Mouse (Mus musculus) heart, adult 18-20 months (tissue): ENCODE data around the gene Tnfaip6. TPM values are rescaled to one million over a fixed set of nuclear protein-coding genes. Genes with fewer than 3 reads are reported as not detected.

Experiments used
- DNase-seq, 2 experiments: peaks; one replicate each; pipeline ENCODE4 v3.0.0; 2021 to 2022; ENCODE audit warnings: mixed read lengths in 1 of 2
- total RNA-seq, 2 experiments: library from RNA; stranded (reverse); gene quantifications; 2 replicates each; pipeline ENCODE4 v1.2.3; 2021

The Tnfaip6 gene
- total RNA-seq, 2 experiments from 2014 or later = 0.45 to 0.59 TPM

DNA sequence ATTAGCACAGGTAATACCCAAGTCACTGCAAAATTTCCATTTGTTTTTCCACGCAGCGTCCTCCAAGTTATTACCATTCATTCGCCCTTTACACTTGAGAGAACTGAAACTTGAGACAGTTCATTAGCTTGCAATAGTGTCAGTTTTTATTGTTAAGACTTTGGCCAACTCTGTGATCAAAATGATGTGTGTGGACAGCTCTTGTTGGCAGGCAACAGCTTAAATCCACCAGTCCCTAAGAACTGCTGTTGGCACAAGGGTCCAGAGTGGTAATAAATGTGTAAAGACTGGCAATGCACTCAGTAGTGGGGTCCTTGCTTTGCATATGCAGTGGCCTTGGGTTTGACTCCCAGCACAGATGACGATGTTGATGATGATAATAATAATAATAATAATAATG, 14.5 kb downstream of the Tnfaip6 start:
- no peak for DNase-seq

DNA sequence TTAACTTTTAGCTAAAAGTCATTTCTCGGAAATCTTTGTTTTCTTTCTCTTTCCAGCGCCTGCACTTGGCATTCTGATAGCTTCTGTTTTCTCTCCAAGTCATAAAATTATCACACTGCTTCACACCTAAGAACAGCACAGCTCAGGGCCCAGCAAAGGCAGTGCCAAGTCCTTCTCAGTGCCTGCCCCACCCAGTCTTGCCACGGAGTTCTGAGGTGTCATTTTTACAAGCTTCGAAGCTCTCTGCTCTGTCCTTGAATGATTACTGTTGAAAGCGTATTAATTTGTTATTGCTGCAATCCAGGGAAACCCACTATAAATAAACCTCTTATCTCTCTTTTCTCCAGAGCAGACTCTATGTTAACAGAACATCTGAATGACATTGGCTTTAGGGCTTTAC, 15.7 kb downstream of the Tnfaip6 start:
- peak; percentile 29 to 32 for DNase-seq

DNA sequence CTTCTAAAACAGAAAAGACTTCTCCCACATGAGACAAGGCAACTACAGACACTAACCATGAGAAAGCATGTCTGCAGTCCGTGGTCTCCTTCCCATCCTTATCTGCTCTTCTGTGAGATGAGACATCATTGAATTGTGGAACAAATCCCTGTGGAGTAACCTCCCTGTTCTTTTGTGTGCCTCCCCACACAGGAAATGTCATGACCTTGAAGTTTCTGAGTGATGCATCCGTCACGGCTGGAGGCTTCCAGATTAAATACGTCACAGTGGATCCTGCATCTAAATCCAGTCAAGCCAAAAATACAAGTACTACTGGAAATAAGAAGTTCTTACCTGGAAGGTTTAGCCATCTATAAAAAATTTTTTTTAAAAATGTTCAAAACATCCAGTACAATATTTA, 17.8 kb downstream of the Tnfaip6 start:
- no peak for DNase-seq

DNA sequence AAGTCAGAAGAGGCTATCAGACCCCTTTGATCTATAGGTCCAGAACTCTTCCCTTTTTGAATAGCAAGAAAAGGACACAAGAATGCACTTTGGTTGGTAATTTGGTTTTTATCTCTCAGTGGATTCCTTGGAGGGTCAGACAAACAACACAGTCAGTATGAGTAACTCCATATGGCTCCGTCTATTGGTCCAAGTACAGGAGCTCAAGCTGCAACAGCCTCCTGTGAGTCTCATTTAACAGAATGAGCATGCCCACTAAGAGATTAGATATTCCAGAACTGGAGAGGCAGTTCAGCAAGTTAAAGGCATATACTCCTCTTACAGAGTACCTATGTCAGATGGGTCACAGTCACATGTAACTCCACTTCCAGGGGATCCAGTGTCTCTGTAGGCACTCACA, 19.3 kb downstream of the Tnfaip6 start:
- peak in 1 of 2 experiments; percentile 41 for DNase-seq

DNA sequence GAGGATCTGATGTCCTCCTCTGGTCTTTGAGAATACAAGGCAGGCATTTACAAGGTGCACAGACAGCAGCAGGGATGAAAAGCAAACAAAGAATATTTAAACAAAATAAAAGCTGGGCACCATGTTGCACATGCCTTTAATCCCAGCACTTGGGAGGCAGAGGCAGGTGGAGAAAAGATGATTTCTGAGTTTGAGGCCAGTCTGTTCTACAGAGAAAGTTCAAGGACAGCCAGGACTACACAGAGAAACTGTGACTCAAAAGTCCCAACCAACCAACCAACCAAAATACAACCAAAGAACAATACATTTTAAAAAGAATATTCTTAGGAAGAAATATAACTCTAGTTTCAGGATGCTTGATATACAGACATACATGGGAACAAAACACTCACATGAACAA, 19.9 kb downstream of the Tnfaip6 start:
- no peak for DNase-seq

DNA sequence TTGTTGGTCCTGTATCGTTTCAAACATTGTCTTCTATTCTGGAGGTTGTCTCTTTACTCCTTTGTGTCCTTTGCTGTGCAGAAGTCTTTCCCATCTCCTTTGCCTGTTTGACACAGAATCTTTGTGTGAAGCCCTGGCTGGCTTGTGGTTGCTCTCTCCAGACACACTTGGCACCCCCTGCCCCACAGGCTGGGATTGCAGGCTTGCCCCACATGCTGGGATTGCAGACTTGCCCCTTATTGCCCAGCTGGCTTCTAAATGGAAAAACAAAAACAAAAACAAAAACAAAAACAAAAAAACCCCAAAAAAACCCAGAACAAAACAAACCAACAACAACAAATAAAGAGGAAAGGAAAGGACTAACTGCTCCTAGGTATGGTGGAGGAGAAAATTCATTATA, 30.8 kb downstream of the Tnfaip6 start:
- DNase-seq = no peak

DNA sequence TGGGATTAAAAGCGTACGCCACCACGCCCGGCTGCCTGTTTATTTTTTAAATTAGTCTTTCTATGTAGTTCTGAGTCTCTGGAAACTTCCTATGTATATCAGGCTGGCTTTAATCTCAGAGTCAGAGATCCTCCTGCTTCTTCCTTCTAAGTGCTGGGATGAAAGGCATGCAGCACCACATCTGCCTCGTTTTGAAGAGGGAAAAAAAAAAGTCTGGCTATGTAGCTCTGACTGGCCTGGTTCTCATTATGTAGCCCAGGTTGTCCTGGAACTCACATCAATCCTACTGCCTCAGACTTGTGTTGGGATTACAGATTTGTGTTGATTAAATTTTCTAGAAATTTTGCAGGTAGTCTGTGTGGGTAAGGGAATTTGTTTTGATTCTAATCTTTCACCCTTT, 33.0 kb downstream of the Tnfaip6 start:
- DNase-seq = no peak

DNA sequence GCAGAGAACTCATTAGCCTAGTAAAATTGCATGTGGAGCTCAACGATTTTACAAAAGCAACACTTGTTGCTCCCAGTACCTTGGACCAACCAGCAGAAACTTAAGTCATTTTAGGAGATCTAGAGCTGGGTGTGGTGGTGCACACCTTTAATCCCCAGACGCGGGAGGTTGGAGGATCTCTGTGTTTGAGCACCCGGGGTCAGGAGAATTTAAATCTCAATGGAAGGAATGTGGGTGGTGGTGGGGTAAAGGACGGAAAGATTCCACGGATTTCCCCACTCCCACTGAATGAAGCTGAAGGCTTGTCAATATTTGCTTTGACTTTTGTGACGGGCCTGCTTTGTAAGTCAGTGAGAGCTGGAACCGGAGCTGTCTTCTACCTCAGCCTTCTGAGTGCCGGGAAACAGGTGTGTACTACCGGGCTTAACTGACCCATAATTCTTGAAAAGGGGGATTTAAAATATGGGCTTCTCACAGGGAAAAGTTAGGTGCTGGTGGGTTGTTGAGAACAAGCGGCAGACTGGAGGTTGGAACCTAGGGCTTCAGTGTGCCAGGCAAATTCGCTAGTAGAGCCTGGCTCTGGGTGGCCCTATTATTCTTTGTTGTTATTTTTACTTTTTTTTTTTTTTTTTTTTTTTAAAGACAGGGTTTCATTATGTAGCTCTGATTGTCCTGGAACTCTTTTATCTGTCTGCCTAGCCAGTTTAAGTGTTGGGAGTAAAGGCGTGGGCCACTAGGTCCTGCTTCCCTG, 33.6 kb downstream of the Tnfaip6 start:
- no peak for DNase-seq

DNA sequence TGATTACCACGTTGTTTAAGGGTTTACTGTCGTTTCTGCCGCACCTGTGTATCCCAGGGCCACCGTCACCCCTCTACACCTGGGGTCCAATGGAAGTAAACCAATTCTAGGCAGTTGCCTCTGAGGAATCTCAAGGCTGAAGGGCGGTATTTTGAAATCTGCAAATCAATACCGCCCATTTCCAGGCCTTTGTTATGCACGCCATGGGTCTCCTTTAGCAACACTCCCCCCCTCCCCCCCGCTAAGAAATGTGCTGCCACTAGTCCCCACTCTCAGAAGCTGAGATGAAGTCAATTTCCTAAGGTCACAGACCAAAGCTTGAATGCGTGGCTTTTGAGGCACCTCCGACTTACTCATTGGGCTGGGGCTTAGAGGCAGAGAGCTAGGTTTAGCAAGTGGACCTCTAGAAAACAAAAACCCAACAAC, 34.3 kb downstream of the Tnfaip6 start:
- DNase-seq = no peak

DNA sequence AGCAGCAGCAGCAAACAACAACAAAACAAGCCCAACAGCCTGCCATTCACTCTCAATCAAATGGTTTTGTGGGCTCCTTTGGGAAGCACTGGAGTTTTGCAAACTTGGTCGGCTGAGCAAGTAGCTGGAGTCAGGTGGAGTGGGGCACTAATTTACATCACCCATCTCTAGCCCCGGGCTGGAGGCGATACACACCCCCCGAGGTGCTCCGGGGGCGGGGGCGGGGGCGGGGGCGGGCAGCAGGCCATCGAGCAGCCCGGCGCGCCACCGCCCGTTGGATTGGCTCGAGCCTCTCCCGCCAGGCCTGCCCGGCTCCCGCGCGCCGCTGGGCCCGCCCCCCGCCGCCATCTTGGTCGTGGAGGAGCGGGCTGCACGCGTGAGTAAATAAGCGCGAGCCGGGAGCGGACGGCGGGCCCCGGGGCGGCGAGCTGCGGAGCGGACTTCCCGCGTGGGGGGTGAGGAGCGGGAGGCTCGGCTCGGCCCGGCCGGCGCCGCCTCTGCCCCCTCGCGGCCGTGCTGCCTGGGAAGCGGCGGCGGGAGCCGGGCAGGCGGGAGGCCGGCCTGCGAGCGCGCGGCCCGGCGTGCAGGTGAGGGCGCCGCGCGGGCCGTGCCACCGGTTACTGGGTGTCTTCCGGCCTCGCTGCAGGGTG, 34.8 kb downstream of the Tnfaip6 start, which contains the start of gene Rif1:
Gene Rif1 (plus strand): TSS at position 342 of the 650 bp plus-strand sequence.
- DNase-seq = peak; percentile 88 to 91

DNA sequence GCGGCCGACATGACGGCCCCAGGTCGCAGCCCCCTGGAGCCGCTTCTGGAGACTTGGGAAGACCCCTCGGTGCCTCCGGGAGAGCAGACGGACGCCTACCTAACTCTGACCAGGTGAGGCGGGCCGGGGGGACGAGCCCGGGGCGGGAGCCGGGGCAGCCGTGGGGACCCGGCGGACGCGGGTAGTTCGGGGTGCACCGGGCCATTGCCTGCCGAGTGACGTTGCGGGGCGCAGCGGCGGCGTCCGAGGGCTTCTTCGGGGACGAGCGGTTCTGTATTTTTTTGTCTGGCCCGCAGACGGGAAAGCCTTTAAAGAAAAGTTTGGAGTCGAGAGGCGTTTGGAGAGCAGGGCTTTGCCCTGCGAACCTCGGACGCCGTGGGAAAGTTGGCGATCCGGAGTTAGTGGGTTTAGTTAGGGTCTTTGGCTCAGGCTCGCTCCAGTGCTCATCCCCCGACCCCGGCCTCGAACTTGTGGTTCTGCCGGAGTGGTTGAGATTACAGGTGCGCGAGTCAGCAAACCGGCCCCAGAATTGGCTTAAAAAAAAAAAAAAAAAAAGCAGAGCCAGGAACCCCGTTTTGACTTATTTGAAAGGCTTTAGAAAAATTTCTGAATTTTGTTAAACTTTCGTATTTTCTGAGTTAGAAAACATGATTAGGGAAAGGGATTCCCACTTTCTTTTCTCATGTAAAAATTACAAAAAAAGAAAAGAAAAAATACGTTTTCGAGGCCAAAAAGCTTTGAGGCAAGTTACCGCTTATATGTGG, 35.5 kb downstream of the Tnfaip6 start:
- peak; percentile 27 to 62 for DNase-seq

DNA sequence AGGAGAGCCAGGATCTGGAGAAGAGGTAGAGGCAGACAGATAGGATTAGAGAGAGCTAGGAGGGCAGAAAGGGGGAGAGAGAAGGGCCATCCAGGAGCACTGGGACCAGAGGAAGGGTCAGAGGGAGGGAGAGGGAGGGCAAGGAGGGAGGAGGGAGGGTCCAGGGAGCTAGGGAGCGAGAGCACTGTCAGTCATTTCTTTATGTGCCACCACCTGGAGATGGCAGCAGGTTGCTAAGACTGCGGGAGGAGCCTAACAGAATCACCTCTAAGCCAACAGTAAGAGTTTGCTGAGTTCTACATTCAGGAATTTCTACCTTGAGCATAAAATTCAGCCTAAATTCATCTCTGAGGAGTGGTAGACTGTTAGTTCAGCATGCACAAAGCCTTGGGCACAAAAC, 40.9 kb downstream of the Tnfaip6 start:
- no peak for DNase-seq

DNA sequence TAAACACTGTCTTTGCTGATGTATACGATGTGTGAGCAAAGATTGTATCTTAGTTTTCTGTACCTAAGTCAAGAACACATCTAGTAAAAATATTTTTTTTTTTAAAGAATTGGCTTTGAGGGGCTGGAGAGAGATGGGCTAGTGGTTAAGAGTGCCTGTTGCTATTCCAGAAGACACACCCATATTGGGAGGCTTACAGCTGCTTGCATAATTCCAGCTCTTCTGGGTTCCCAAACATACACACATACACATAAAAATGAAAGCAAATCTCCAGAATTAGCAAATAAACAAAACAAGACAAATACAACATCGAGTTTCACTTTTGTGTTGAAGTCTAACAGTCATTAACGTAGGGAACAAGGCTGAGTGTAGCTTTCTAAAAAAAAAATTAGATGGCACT, 46.2 kb downstream of the Tnfaip6 start:
- no peak for DNase-seq

DNA sequence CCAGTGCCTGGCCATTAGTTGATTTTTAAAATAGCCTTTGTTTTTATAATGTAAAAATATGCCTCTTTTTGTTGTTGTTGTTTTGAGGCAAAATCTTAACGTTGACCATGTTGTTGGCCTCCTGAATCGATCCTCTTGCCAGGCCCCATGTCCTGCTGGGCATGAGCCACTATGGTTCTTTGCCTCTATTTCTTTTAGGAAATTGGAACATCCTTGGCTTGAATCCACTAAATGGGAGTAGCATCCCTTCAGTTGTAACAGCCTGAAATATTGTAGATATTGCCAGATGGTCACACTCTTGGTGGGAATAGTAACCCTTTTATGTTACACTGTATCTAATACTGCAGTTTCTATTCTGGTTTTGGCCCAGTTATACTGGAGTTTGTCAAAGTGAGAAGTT, 46.8 kb downstream of the Tnfaip6 start:
- no peak for DNase-seq

Other genes starting within 250 kb of the Tnfaip6 start
- 1 to 10 TPM; 4.0 to 5.2 TPM for gene Rbm43, start 102.8 kb upstream of the Tnfaip6 start, total RNA-seq
- 1 to 10 TPM; 7.1 to 7.9 TPM for gene Nmi, start 64.5 kb upstream of the Tnfaip6 start, total RNA-seq
- 10 to 100 TPM; 20.6 to 22.0 TPM for gene Rif1, start 34.8 kb downstream of the Tnfaip6 start, total RNA-seq